Mouse (Mus musculus) midbrain, embryonic 13.5 days (tissue): ENCODE data around the gene Sf3b6. TPM values are rescaled to one million over a fixed set of nuclear protein-coding genes. Genes with fewer than 3 reads are reported as not detected.
A peak's percentile ranks its signal among the peaks of the same experiment; 100 is the strongest.
"Not testable (repeated sequence)": the region's sequence is repeated elsewhere in the genome, so short reads cannot be mapped to it uniquely, and the experiment has no call there.

Experiments
- ATAC-seq: fragments of 200-750 bp; cut with Nextera tagmentation; 2 replicates; pipeline ENCODE4 v1.8.0; 2017; ENCODE audit warnings: mild to moderate bottlenecking, moderate TSS enrichment, moderate library complexity
- H3K27ac ChIP-seq: fragments of 300-500 bp; sonication (generic); 2 replicates; pipeline ENCODE4 v1.5.1; 2015; ENCODE audit warnings: inconsistent platforms, mild to moderate bottlenecking, moderate library complexity
- H3K27me3 ChIP-seq: fragments of 300-500 bp; sonication (generic); 2 replicates; pipeline ENCODE4 v1.6.1; 2015; ENCODE audit warnings: mild to moderate bottlenecking, inconsistent platforms
- H3K36me3 ChIP-seq: fragments of 300-500 bp; sonication (generic); 2 replicates; pipeline ENCODE4 v1.6.1; 2015; ENCODE audit warnings: mild to moderate bottlenecking, inconsistent platforms
- H3K4me1 ChIP-seq: fragments of 300-500 bp; sonication (generic); replicated peaks from 2 replicates; pipeline ENCODE4 v1.6.1; 2015; ENCODE audit warnings: inconsistent platforms
- H3K4me2 ChIP-seq: fragments of 300-500 bp; sonication (generic); replicated peaks from 2 replicates; pipeline ENCODE4 v1.6.1; 2015; ENCODE audit warnings: moderate library complexity, mild to moderate bottlenecking, inconsistent platforms
- H3K4me3 ChIP-seq: fragments of 300-500 bp; sonication (generic); replicated peaks from 2 replicates; pipeline ENCODE4 v1.5.1; 2015; ENCODE audit warnings: mild to moderate bottlenecking, inconsistent platforms
- H3K9ac ChIP-seq: fragments of 300-500 bp; sonication (generic); replicated peaks from 2 replicates; pipeline ENCODE4 v1.6.1; 2015; ENCODE audit warnings: mild to moderate bottlenecking, inconsistent platforms
- H3K9me3 ChIP-seq: fragments of 300-500 bp; sonication (generic); 2 replicates; pipeline ENCODE4 v1.6.1; 2016; ENCODE audit warnings: mild to moderate bottlenecking, inconsistent platforms
- WGBS: fragments of 180-500 bp; shearing (Covaris S2); methylation state at CpG from one replicate; pipeline ENCODE4 v1.1.7; 2015; 5-methylcytosine and 5-hydroxymethylcytosine counted together
- polyA plus RNA-seq: library from polyadenylated mRNA; unstranded; fragments of >200 nt; fragmentation: Nextera tagmentation; extraction: Ambion mirVana; gene quantifications from 2 replicates; pipeline ENCODE4 v1.2.1, GENCODE M21; 2015

Gene Sf3b6
- polyA plus RNA-seq, 1 experiment from 2014 or later, result 302 TPM

- H3K36me3 ChIP-seq, H3K4me3 ChIP-seq, H3K4me1 ChIP-seq, H3K9me3 ChIP-seq, H3K9ac ChIP-seq, ATAC-seq, H3K27me3 ChIP-seq, H3K27ac ChIP-seq, H3K4me2 ChIP-seq: not testable (repeated sequence)
- 94% methylated on average over 25 of the region's 25 CpGs for WGBS
These were observed 29.2 kb upstream of the Sf3b6 start for GRCm38 (mm10) chr12:4788128-4788527.

GRCm38 (mm10) chr12:4793718-4794117, 23.6 kb upstream of the Sf3b6 start:
- Histone ChIP-seq H3K27me3 (no peaks in the 10 kb centered on the region), H3K4me1 (no peaks in the 10 kb centered on the region), H3K27ac (no peak overlapping the region), H3K9me3 (no peaks in the 10 kb centered on the region), H3K9ac (no peak overlapping the region), H3K4me3 (no peak overlapping the region), H3K36me3 (no peaks in the 10 kb centered on the region), H3K4me2 (no peak overlapping the region)
- ATAC-seq, result 0 out of 2 replicates have a peak, but pooled peaks have one; percentile 24
- WGBS, result 79% methylated on average over 1 of the region's 1 CpGs

GRCm38 (mm10) chr12:4797471-4797870, 19.9 kb upstream of the Sf3b6 start:
- ATAC-seq, H3K27ac ChIP-seq, H3K4me3 ChIP-seq, H3K36me3 ChIP-seq, H3K9ac ChIP-seq, H3K27me3 ChIP-seq, H3K9me3 ChIP-seq, H3K4me2 ChIP-seq, H3K4me1 ChIP-seq: not testable (repeated sequence)
- 82% methylated on average over 6 of the region's 6 CpGs for WGBS

GRCm38 (mm10) chr12:4811036-4811435, 6.3 kb upstream of the Sf3b6 start:
- Histone ChIP-seq H3K4me2 (no peak overlapping the region), H3K4me3 (no peak overlapping the region), H3K27me3 (no peaks in the 10 kb centered on the region), H3K9ac (no peak overlapping the region), H3K36me3 (no peaks in the 10 kb centered on the region), H3K27ac (no peak overlapping the region), H3K9me3 (no peaks in the 10 kb centered on the region), H3K4me1 (no peaks in the 10 kb centered on the region)
- ATAC-seq, result no peak
- WGBS, result 81% methylated on average over 4 of the region's 4 CpGs

DNA sequence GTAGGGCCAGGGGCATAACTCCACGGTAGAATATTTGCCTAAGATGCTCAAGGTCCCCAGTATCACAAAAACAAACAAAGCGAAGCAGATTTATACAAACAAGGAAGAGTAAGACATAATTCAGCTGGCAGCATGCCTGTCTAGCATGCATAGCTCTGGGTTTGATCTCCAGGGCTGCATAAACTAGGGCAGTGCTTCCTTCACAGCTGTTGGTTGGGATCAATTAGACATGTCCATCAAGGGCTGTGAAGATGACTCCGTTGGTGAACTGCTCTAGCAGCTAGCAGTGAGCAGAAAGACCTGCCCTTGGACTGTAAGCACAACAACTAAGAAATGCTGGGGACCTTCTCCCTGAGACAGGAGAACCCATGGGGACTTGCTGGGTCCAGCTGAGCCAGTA, 5.6 kb upstream of the Sf3b6 start:
- H3K4me1 ChIP-seq, result peaks cover 4% of the 10 kb centered on the region
- ATAC-seq, result no peak
- 73% methylated on average over 3 of the region's 3 CpGs for WGBS
- no peak overlapping the region for H3K4me3 ChIP-seq
- no peak overlapping the region for H3K9ac ChIP-seq
- H3K27me3 ChIP-seq, result no peaks in the 10 kb centered on the region
- no peaks in the 10 kb centered on the region for H3K36me3 ChIP-seq
- no peaks in the 10 kb centered on the region for H3K9me3 ChIP-seq
- H3K27ac ChIP-seq, result no peak overlapping the region
- no peak overlapping the region for H3K4me2 ChIP-seq

DNA sequence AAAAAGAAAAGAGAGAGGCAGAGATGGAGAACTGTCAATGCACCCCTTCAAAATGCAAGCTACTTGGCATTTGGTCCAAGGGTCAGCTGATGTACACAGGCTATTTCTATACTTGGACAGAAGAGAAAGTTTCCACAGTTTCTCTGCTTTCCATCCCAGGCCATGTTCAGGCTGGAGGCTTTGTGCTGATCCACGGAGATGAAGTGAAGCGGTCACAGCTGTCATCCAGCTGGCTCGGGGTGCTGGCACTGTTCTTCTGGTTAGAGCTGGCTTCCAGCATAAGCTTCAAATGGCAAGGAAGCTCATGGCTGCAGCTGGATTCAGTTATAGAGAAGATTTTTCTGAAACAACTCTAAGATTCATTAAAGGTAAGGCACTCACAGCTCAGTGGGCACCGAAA, 3.7 kb upstream of the Sf3b6 start:
- H3K9me3 ChIP-seq, result no peaks in the 10 kb centered on the region
- H3K36me3 ChIP-seq, result no peaks in the 10 kb centered on the region
- H3K4me2 ChIP-seq, result no peak overlapping the region
- WGBS, result 92% methylated on average over 4 of the region's 4 CpGs
- peaks cover 15% of the 10 kb centered on the region for H3K4me1 ChIP-seq
- ATAC-seq, result no peak
- H3K4me3 ChIP-seq, result no peak overlapping the region
- H3K9ac ChIP-seq, result no peak overlapping the region
- no peaks in the 10 kb centered on the region for H3K27me3 ChIP-seq
- no peak overlapping the region for H3K27ac ChIP-seq

DNA sequence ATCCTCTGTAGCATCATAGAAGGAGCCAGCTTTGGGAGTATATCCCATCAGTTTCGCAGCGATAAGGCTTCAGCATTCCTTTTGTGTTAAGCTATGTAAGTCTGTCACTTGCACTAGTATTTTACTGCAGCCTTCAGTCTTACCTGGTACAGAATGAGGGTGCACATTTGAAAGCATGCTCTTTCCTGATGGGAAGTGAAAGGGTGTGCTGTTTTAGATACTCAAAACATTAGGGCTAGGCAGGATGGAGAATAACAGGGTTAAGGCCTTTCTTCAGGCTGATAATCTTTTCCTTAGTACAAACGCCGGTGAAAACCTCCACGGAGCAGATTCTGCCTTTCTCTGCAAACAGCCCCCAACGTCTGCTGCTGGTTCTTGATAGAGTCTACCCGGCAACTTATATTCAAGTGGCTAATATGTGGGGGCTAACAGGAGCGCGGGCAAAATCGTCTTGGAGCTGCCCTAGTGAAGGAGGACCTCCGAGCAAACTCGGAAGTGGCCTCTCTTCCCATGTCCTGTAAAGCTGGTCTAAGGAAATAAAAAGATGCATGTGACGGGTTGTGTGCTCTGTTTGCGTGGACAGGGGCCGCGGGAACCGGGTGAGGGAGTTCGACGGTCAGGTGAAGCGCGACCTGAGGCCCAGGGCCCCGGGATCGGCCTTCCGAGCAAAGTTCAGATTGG, 524 bp upstream of the Sf3b6 start:
- Histone ChIP-seq H3K4me3 (peak overlapping the region; percentile 88), H3K36me3 (peaks cover 15% of the 10 kb centered on the region)
- 8% methylated on average over 24 of the region's 24 CpGs for WGBS

DNA sequence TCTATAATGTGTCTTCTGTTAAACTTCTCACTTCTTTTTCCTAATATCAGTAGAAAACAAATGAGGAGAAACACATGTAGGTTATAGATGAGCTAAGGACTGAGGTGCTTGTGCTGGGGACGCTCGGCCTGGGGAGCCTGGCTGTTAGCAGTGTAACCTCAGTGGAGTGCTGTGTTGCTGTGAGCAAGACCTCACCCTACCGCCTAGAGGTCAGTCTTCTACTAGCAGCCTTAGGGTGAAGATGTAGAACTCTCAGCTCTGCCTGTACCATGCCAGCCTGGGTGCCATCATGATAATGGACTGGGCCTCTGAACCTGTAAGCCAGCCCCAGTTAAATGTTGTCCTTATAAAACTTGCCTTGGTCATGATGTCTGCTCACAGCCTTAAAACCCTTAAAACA, 9.9 kb downstream of the Sf3b6 start:
- WGBS, result 76% methylated on average over 3 of the region's 3 CpGs
- H3K4me2 ChIP-seq, result no peak overlapping the region
- no peak for ATAC-seq
- H3K27me3 ChIP-seq, result no peaks in the 10 kb centered on the region
- H3K9me3 ChIP-seq, result no peaks in the 10 kb centered on the region
- H3K27ac ChIP-seq, result no peak overlapping the region
- no peak overlapping the region for H3K9ac ChIP-seq
- peaks cover 78% of the 10 kb centered on the region for H3K36me3 ChIP-seq
- no peak overlapping the region for H3K4me3 ChIP-seq
- no peaks in the 10 kb centered on the region for H3K4me1 ChIP-seq

More for the DNA sequence above, 524 bp upstream of the Sf3b6 start:
- peak overlapping the region; percentile 69 for H3K4me2 ChIP-seq
- H3K9me3 ChIP-seq, result no peaks in the 10 kb centered on the region
- H3K9ac ChIP-seq, result peak overlapping the region; percentile 76
- H3K27ac ChIP-seq, result peak overlapping the region; percentile 83
- no peaks in the 10 kb centered on the region for H3K27me3 ChIP-seq
- H3K4me1 ChIP-seq, result peaks cover 25% of the 10 kb centered on the region
- peak; percentile 5 for ATAC-seq

DNA sequence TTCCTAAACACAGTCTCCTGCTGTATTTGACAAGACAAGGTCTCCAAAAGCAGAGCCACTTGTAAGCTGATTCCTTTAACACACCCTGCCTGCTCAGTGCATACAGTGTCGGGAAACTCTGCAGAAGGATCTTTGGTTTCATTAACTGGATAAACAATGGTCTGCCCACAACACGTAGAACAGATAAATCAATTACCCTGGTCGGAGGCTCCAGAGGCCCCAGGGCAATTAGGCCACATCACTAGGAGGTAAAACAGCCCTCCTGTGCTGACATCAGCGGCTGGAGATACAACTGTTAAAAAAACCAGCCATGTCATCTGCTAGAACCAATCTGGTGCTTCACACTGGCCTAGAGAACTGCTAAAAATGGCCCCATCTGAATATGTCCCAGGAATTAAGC, 19.6 kb downstream of the Sf3b6 start:
- Histone ChIP-seq H3K36me3 (peaks cover 11% of the 10 kb centered on the region), H3K4me1 (peaks cover 15% of the 10 kb centered on the region), H3K27me3 (peaks cover 26% of the 10 kb centered on the region), H3K9me3 (no peaks in the 10 kb centered on the region), H3K4me3 (no peak overlapping the region), H3K4me2 (no peak overlapping the region), H3K9ac (no peak overlapping the region), H3K27ac (no peak overlapping the region)
- no peak for ATAC-seq
- 71% methylated on average over 4 of the region's 4 CpGs for WGBS

- no peaks in the 10 kb centered on the region for H3K9me3 ChIP-seq
- 58% methylated on average over 6 of the region's 6 CpGs for WGBS
- no peak overlapping the region for H3K9ac ChIP-seq
- peaks cover 24% of the 10 kb centered on the region for H3K4me1 ChIP-seq
- H3K4me3 ChIP-seq, result peak overlapping the region; percentile 79; the same call in 1 of the 2 replicates
- peaks cover 33% of the 10 kb centered on the region for H3K27me3 ChIP-seq
- no peak for ATAC-seq
- H3K27ac ChIP-seq, result no peak overlapping the region
- H3K4me2 ChIP-seq, result no peak overlapping the region
- no peaks in the 10 kb centered on the region for H3K36me3 ChIP-seq
These were observed 22.7 kb downstream of the Sf3b6 start for GRCm38 (mm10) chr12:4840010-4840409.

DNA sequence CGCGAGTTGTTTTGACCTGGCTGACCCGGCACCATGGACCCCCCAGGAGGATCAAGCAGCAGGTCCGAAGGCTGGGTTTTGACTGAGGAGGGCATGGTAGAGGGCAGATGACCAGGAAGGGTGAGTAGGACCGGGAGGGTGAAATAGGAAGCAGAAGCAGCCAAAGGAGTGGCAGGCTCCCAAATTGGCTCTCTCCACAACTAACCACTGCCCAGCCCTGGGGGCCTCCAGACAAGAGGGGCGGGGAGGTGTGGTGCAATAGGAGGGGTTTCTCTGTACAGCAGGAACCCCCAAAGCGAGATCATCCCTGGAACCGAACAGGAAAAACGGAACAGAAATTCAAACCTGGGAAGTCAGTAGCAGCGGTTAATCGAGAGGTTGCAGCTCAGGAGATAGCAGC, 23.4 kb downstream of the Sf3b6 start:
- Histone ChIP-seq H3K9ac (peak overlapping the region; percentile 78), H3K27ac (no peak overlapping the region), H3K27me3 (peaks cover 33% of the 10 kb centered on the region), H3K4me2 (peak overlapping the region; percentile 92), H3K9me3 (no peaks in the 10 kb centered on the region), H3K36me3 (no peaks in the 10 kb centered on the region), H3K4me3 (peak overlapping the region; percentile 79), H3K4me1 (peaks cover 24% of the 10 kb centered on the region)
- 1% methylated on average over 11 of the region's 11 CpGs for WGBS
- ATAC-seq, result 0 out of 2 replicates have a peak, but pooled peaks have one; percentile 9

GRCm38 (mm10) chr12:4841392-4841887, 24.1 kb downstream of the Sf3b6 start, which contains the start of gene Fkbp1b:
TSS of gene Fkbp1b (minus strand) at chr12:4841591.
- ATAC-seq, result peak; percentile 71
- no peak within 1 kb of the TSS for H3K27ac ChIP-seq

More at GRCm38 (mm10) chr12:4841392-4841887, 24.1 kb downstream of the Sf3b6 start, which contains the start of gene Fkbp1b:
- Histone ChIP-seq H3K9ac (peak within 1 kb of the TSS; percentile 78), H3K27me3 (peaks cover 33% of the 10 kb centered on the region), H3K9me3 (no peaks in the 10 kb centered on the region), H3K36me3 (no peaks in the 10 kb centered on the region), H3K4me3 (peak within 1 kb of the TSS; percentile 79), H3K4me2 (peak within 1 kb of the TSS; percentile 92), H3K4me1 (peaks cover 24% of the 10 kb centered on the region)
- WGBS, result 0% methylated on average over 37 of the region's 37 CpGs
